Mouse (Mus musculus) ES-Bruce4 (cell line): ENCODE results near the gene Usp29.

ENCODE experiments used
- CTCF ChIP-seq: IDR thresholded peaks from one replicate; pipeline ENCODE4 v1.8.1; 2011; ENCODE audit warnings: low read depth, low read length
- POLR2A ChIP-seq: IDR thresholded peaks from one replicate; pipeline ENCODE4 v1.8.1; 2011; ENCODE audit warnings: low read length; ENCODE audit not compliant: insufficient read depth

- TF ChIP-seq CTCF: no peak
- TF ChIP-seq POLR2A: no peak
Observed at GRCm38 (mm10) chr7:6869556-6869955, 139.2 kb downstream of the Usp29 start.
